Mouse (Mus musculus) testis, postnatal 10 days (tissue): ENCODE measurements around the gene Olfr872.
"Not testable (repeated sequence)": the region's sequence is repeated elsewhere in the genome, so short reads cannot be mapped to it uniquely, and the experiment has no call there.

Experiments
- DNase-seq: peaks from one replicate; pipeline ENCODE4 v3.0.0; 2021; ENCODE audit warnings: low spot score

The Olfr872 gene

GRCm38 (mm10) chr9:20236819-20237218, at the start of gene Olfr872:
Gene Olfr872 (plus strand): TSS chr9:20237119.
- DNase-seq = no peak

- DNase-seq = no peak
Observed at GRCm38 (mm10) chr9:20202131-20202530, 34.8 kb upstream of the Olfr872 start.

- not testable (repeated sequence) for DNase-seq
Observed at GRCm38 (mm10) chr9:20203413-20203984, 33.4 kb upstream of the Olfr872 start.

- no peak for DNase-seq
Observed at GRCm38 (mm10) chr9:20210812-20211211, 26.1 kb upstream of the Olfr872 start.

- no peak for DNase-seq
Observed at GRCm38 (mm10) chr9:20211477-20211876, 25.4 kb upstream of the Olfr872 start.

- no peak for DNase-seq
Observed at GRCm38 (mm10) chr9:20211907-20212306, 25.0 kb upstream of the Olfr872 start, which contains the start of gene Olfr871. Gene Olfr871 (plus strand): TSS chr9:20212207.

- DNase-seq = no peak
Observed at GRCm38 (mm10) chr9:20237378-20237777, 459 bp downstream of the Olfr872 start.

- DNase-seq = no peak
Observed at GRCm38 (mm10) chr9:20282051-20282450, 45.1 kb downstream of the Olfr872 start, which contains the start of gene Olfr39. Gene Olfr39 (plus strand): TSS chr9:20282351.

- not testable (repeated sequence) for DNase-seq
Observed at GRCm38 (mm10) chr9:20295562-20295961, 58.6 kb downstream of the Olfr872 start.

- DNase-seq = no peak
Observed at GRCm38 (mm10) chr9:20298232-20298631, 61.3 kb downstream of the Olfr872 start, which contains the start of gene Olfr873. Gene Olfr873 (plus strand): TSS chr9:20298532.
